Mouse (Mus musculus) heart, adult 2 months (tissue): ENCODE results near the gene Slc12a9.

Source experiments
- CTCF ChIP-seq: fragments of 200-600 bp; IDR thresholded peaks from 2 replicates; pipeline ENCODE4 v1.8.1; 2022; ENCODE audit warnings: antibody characterized with exemption, mild to moderate bottlenecking, moderate library complexity
- POLR2A ChIP-seq: fragments of 200-500 bp; IDR thresholded peaks from 2 replicates; pipeline ENCODE4 v1.6.1; 2011; ENCODE audit warnings: mild to moderate bottlenecking, low read depth, low read length, control low read depth; ENCODE audit not compliant: insufficient read depth

- no peak for TF ChIP-seq CTCF
- no peak for TF ChIP-seq POLR2A
Observed at GRCm38 (mm10) chr5:137297126-137297525, 36.3 kb downstream of the Slc12a9 start.
